Mouse (Mus musculus) adrenal gland, adult 2 months (tissue): ENCODE data around the gene Gm47995. TPM values are rescaled to one million over a fixed set of nuclear protein-coding genes. Genes with fewer than 3 reads are reported as not detected.
"Not testable (repeated sequence)": the region's sequence is repeated elsewhere in the genome, so short reads cannot be mapped to it uniquely, and the experiment has no call there.

Experiments
- DNase-seq: peaks from one replicate; pipeline ENCODE4 v3.0.0; 2021
- polyA plus RNA-seq: library from polyadenylated mRNA; depleted of rRNA; stranded (reverse); fragments of >200 nt; gene quantifications from 2 replicates; pipeline ENCODE4 v1.2.3, GENCODE M21; 2012
- total RNA-seq, 2 experiments: library from RNA; stranded (reverse); gene quantifications; 2 replicates each; pipeline ENCODE4 v1.2.3; 2021

The Gm47995 gene
- total and polyA plus RNA-seq, 3 experiments = not detected

DNA sequence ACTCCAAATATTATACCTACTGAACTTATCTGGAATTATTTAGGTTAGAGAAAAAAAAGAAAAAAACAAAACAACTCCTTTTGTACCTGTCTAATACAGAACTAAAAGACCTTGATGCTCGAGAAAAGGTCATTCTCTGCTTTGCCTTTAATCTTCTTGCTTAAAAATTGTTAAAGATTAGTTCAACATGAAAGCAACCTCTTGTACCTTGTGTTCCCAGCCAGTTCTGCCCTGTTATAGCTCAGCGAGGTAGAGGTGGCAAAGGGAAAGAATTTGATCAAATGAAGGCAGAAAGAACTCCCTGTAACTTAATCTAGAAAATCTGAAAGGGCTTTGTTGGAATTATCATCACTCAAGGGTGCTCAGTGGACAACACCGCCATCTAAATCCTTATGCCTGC is 12.1 kb upstream of the Gm47995 start:
- not testable (repeated sequence) for DNase-seq

GRCm38 (mm10) chr1:151186879-151187424 is 11.3 kb upstream of the Gm47995 start:
- DNase-seq = not testable (repeated sequence)

GRCm38 (mm10) chr1:151188469-151188868 is 9.8 kb upstream of the Gm47995 start:
- no peak for DNase-seq

DNA sequence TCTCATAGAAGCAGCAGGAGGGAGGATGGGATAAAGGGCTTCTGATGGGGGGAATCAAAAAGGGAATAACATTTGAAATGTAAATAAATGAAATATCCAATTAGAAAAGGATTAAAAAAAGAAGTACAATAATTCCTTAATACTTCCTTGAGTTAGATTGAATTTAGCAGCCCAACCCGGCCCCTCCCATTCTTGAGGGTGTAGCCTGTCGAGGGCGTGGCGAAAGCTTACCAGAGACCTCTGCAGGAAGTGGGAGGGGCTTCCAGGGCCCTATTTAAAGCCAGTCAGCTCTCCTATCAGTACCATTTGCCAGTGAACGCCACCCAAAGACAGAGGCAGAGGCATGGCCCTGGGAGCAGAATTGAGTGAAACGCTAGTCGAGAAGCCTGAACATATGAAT is 6.2 kb upstream of the Gm47995 start, which contains the start of gene Gm8947:
Gene Gm8947, plus strand, starts transcription at position 302 of the 400 bp plus-strand sequence.
- DNase-seq = not testable (repeated sequence)

- not testable (repeated sequence) for DNase-seq
Observed at GRCm38 (mm10) chr1:151192739-151193138, 5.5 kb upstream of the Gm47995 start.

- DNase-seq = not testable (repeated sequence)
Observed at GRCm38 (mm10) chr1:151195986-151196385, 2.3 kb upstream of the Gm47995 start.

DNA sequence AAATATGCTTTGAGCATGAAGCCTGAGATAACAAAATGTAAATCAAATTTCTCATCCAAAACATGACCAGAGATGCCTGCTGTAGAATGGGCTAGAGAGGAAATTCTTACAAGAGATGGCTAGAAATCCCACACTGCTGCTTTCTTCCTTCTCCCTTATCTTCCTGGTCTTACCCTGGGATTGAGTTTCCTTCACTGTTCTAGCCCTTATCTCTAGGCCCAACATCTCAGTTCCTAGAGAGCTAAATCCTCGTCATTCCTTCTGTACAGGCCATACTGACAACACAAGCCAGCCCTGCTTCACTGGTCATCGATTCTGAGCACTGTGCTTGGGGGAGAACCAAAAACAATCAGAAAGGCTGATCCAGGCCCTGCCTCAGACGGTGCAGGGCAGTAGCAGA is 1.6 kb upstream of the Gm47995 start:
- DNase-seq = not testable (repeated sequence)

GRCm38 (mm10) chr1:151200620-151201019 is 2.4 kb downstream of the Gm47995 start:
- not testable (repeated sequence) for DNase-seq

GRCm38 (mm10) chr1:151202771-151203170 is 4.5 kb downstream of the Gm47995 start:
- DNase-seq = not testable (repeated sequence)

- not testable (repeated sequence) for DNase-seq
Observed at GRCm38 (mm10) chr1:151203818-151204217, 5.6 kb downstream of the Gm47995 start, which contains the start of gene 3110040M04Rik. Gene 3110040M04Rik, plus strand, starts transcription at chr1:151204121.

GRCm38 (mm10) chr1:151208493-151208892 is 10.2 kb downstream of the Gm47995 start:
- not testable (repeated sequence) for DNase-seq

GRCm38 (mm10) chr1:151208944-151209343 is 10.7 kb downstream of the Gm47995 start:
- DNase-seq = not testable (repeated sequence)

DNA sequence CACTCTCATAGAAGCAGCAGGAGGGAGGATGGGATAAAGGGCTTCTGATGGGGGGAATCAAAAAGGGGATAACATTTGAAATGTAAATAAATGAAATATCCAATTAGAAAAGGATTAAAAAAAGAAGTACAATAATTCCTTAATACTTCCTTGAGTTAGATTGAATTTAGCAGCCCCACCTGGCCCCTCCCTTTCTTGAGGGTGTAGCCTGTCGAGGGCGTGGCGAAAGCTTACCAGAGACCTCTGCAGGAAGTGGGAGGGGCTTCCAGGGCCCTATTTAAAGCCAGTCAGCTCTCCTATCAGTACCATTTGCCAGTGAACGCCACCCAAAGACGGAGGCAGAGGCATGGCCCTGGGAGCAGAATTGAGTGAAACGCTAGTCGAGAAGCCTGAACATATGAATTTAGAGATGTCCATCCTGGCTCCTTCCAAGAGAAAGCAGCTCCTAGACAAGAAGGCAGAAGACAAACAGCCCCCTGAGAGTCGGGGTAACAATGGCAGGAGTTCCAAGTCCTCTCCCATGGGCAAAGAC is 11.6 kb downstream of the Gm47995 start, which contains the start of gene Gm47996:
Gene Gm47996, plus strand, starts transcription at position 308 of the 532 bp plus-strand sequence.
- DNase-seq = not testable (repeated sequence)

DNA sequence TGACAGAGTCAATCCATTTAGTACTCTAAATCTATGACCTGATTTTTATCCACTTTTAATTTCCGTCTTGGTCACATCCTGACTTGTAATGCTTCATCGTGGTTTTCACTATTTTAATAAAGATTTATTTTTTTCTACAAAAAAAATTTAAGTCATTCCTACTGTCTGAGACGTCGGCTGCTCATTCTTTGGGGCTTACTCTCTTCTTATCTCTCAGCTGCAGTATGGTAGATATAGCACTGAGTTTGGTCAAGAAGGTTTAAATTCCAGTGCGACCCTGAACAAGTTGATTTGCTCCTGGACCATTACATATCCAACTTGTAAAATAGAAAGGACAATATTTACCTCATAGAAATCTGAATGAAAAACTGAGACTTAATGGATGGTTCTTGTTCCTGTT is 13.4 kb downstream of the Gm47995 start:
- not testable (repeated sequence) for DNase-seq

GRCm38 (mm10) chr1:151214862-151215261 is 16.6 kb downstream of the Gm47995 start:
- DNase-seq = no peak

GRCm38 (mm10) chr1:151215985-151216384 is 17.7 kb downstream of the Gm47995 start:
- no peak for DNase-seq

DNA sequence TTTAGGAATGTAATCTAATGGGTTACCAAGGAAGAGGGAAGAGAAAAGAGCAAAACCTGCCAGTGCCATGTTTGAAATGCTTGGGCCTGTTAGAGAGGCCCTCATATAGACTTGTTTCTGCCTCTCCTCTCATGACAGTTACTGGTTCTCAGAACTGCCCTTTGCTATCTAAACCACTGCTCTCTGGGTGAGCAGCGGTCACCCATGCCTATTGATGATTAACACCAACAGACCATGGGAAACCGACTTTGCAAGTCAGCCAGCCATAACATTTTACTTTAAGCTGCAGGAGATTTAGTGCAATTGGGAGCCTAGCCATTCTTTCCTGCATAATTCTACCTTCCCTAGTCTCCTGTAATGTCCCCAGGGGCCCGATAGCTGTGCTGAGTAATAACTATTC is 18.2 kb downstream of the Gm47995 start:
- DNase-seq = no peak

GRCm38 (mm10) chr1:151219045-151219444 is 20.8 kb downstream of the Gm47995 start:
- DNase-seq = no peak

GRCm38 (mm10) chr1:151220098-151220497 is 21.9 kb downstream of the Gm47995 start:
- no peak for DNase-seq

GRCm38 (mm10) chr1:151222561-151223267 is 24.5 kb downstream of the Gm47995 start:
- no peak for DNase-seq

- DNase-seq = no peak
Observed at GRCm38 (mm10) chr1:151223377-151223776, 25.1 kb downstream of the Gm47995 start.

DNA sequence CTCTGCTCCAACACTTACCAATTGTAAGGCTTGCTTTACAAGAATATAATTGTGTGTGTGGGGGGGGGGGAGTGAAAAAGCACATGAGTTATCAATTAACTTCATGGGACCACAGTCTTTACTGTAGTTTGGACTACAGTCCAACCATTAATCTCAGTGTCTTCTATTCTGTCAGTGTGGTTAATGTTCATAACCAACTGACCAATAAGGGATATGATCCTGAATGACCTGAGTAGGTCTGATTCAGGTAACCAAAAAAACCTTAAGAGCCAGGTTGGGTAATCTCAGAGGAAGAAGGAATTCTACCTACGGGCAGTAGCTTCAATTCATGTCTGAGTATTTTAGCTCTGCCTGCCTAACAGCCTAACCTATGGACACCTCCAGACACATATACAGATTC is 26.3 kb downstream of the Gm47995 start:
- no peak for DNase-seq

- DNase-seq = no peak
Observed at GRCm38 (mm10) chr1:151227506-151227905, 29.3 kb downstream of the Gm47995 start.
